Mouse (Mus musculus): ENCODE measurements around the gene Tmem247. TPM values are rescaled to one million over a fixed set of nuclear protein-coding genes. Genes with fewer than 3 reads are reported as not detected.

Tmem247 gene
- polyA plus RNA-seq, 1 experiment from 2014 or later = not detected

DNA sequence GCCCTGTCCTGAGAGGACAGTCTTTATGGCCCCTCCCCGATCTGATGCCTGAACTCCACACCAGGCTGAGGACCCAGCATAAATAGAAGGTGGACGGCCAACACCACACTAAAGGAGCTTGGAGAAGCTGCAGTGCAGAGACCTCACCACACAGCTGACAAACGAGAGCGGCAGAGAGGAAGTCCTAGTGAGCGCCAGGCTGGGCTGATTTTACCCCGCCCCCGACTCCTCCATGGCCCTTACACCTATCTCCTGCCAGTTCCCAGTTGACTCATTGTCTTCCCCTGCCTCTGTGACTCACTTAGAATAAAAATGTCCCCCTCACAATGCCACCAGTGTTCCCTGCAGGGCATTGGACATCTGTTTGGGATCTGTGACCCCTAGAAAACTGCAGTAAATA lies 13.6 kb upstream of the Tmem247 start:
- H3K9ac ChIP-seq = no peak overlapping the region
- H3K27me3 ChIP-seq (replicated peaks) = no peaks in the 10 kb centered on the region
- no peak overlapping the region for H3K27ac ChIP-seq
- no peaks in the 10 kb centered on the region for H3K9me3 ChIP-seq
- WGBS = 30% methylated on average over 7 of the region's 7 CpGs
- no peak for ATAC-seq (ENCODE audit: insufficient read depth, low FRiP score, low read depth)
- H3K4me3 ChIP-seq (replicated peaks) = no peak overlapping the region
- no peak overlapping the region for H3K4me2 ChIP-seq
- H3K4me1 ChIP-seq = peaks cover 15% of the 10 kb centered on the region; the same call in 1 of the 2 replicates
- no peaks in the 10 kb centered on the region for H3K36me3 ChIP-seq

- Histone ChIP-seq H3K9ac (no peak overlapping the region), H3K27me3 (replicated peaks) (0 out of 2 replicates have a peak, but pooled peaks cover 2% of the 10 kb centered on the region), H3K4me3 (replicated peaks) (no peak overlapping the region), H3K4me2 (no peak overlapping the region), H3K36me3 (no peaks in the 10 kb centered on the region), H3K27ac (no peak overlapping the region), H3K9me3 (no peaks in the 10 kb centered on the region), H3K4me1 (peaks cover 15% of the 10 kb centered on the region; the same call in 1 of the 2 replicates)
- WGBS = 73% methylated on average over 3 of the region's 3 CpGs
- no peak for ATAC-seq (ENCODE audit: insufficient read depth, low FRiP score, low read depth)
Measured at GRCm38 (mm10) chr17:86904206-86904605, 12.9 kb upstream of the Tmem247 start.

- Histone ChIP-seq H3K27me3 (replicated peaks) (0 out of 2 replicates have a peak, but pooled peaks cover 4% of the 10 kb centered on the region), H3K9ac (no peak overlapping the region), H3K4me3 (replicated peaks) (no peak overlapping the region), H3K4me1 (peaks cover 15% of the 10 kb centered on the region; the same call in 1 of the 2 replicates), H3K27ac (peak overlapping the region; percentile 70; the same call in 1 of the 2 replicates), H3K4me2 (peak overlapping the region; percentile 32; the same call in 1 of the 2 replicates), H3K36me3 (no peaks in the 10 kb centered on the region), H3K9me3 (no peaks in the 10 kb centered on the region)
- 24% methylated on average over 19 of the region's 19 CpGs for WGBS
- ATAC-seq (ENCODE audit: insufficient read depth, low FRiP score, low read depth) = peak; percentile 70
Measured at GRCm38 (mm10) chr17:86905297-86906135, 11.6 kb upstream of the Tmem247 start.

DNA sequence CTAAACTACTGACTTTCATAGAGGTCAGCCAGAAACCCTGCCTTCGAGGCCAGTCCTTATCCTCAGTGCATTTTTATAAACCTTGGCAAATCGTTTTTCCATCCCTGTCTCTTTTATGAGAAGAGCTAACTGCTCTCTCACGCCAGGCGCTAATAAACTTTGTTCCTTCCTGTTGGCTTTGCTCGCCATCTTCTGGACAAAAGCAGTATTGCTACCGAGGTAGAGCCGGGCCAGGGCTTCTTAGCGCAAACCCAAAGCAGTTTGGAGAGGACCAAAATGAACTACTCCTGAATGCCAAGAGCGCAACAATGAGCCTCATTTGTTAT lies 11.0 kb upstream of the Tmem247 start:
- peak overlapping the region; percentile 32; the same call in 1 of the 2 replicates for H3K4me2 ChIP-seq
- WGBS = 4% methylated on average over 9 of the region's 9 CpGs
- no peak for ATAC-seq (ENCODE audit: insufficient read depth, low FRiP score, low read depth)
- peak overlapping the region; percentile 70; the same call in 1 of the 2 replicates for H3K27ac ChIP-seq
- H3K4me1 ChIP-seq = peaks cover 15% of the 10 kb centered on the region; the same call in 1 of the 2 replicates
- H3K4me3 ChIP-seq (replicated peaks) = no peak overlapping the region
- H3K36me3 ChIP-seq = no peaks in the 10 kb centered on the region
- 0 out of 2 replicates have a peak, but pooled peaks cover 4% of the 10 kb centered on the region for H3K27me3 ChIP-seq (replicated peaks)
- no peaks in the 10 kb centered on the region for H3K9me3 ChIP-seq
- no peak overlapping the region for H3K9ac ChIP-seq

GRCm38 (mm10) chr17:86906601-86907000 lies 10.5 kb upstream of the Tmem247 start:
- Histone ChIP-seq H3K4me1 (peaks cover 15% of the 10 kb centered on the region; the same call in 1 of the 2 replicates), H3K9me3 (no peaks in the 10 kb centered on the region), H3K9ac (no peak overlapping the region), H3K36me3 (no peaks in the 10 kb centered on the region), H3K27me3 (replicated peaks) (0 out of 2 replicates have a peak, but pooled peaks cover 4% of the 10 kb centered on the region), H3K4me2 (no peak overlapping the region), H3K27ac (no peak overlapping the region), H3K4me3 (replicated peaks) (no peak overlapping the region)
- WGBS = 30% methylated on average over 6 of the region's 6 CpGs
- no peak for ATAC-seq (ENCODE audit: insufficient read depth, low FRiP score, low read depth)

GRCm38 (mm10) chr17:86907092-86907491 lies 10.1 kb upstream of the Tmem247 start:
- H3K4me1 ChIP-seq = peaks cover 15% of the 10 kb centered on the region; the same call in 1 of the 2 replicates
- H3K9me3 ChIP-seq = no peaks in the 10 kb centered on the region
- no peak overlapping the region for H3K4me3 ChIP-seq (replicated peaks)
- WGBS = 87% methylated on average over 3 of the region's 3 CpGs
- no peaks in the 10 kb centered on the region for H3K36me3 ChIP-seq
- no peak overlapping the region for H3K27ac ChIP-seq
- no peak overlapping the region for H3K9ac ChIP-seq
- 0 out of 2 replicates have a peak, but pooled peaks cover 4% of the 10 kb centered on the region for H3K27me3 ChIP-seq (replicated peaks)
- no peak overlapping the region for H3K4me2 ChIP-seq
- ATAC-seq (ENCODE audit: insufficient read depth, low FRiP score, low read depth) = no peak

DNA sequence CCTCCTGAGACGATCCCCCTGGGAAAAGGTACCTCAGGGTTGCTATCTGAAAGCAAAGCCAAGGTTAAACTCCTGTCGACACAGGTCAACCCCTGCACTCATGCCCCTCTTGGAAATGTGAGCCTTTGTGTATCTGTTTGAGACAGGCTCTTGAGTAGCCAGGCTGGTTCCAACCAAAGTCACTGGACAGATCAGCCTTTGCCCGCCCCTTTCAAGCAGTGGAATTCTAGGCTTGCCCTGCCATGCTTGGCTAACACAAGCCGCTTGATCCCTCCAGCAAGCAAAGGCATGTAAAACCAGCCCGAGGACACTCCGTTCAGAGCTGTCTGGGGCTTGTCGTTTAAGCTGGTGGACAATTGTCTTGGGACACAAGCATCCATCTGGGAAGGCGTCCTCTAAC lies 8.8 kb upstream of the Tmem247 start:
- ATAC-seq (ENCODE audit: insufficient read depth, low FRiP score, low read depth) = no peak
- Histone ChIP-seq H3K4me2 (no peak overlapping the region), H3K27me3 (replicated peaks) (0 out of 2 replicates have a peak, but pooled peaks cover 4% of the 10 kb centered on the region), H3K4me3 (replicated peaks) (no peak overlapping the region), H3K36me3 (no peaks in the 10 kb centered on the region), H3K4me1 (peaks cover 15% of the 10 kb centered on the region; the same call in 1 of the 2 replicates), H3K9me3 (no peaks in the 10 kb centered on the region), H3K27ac (no peak overlapping the region), H3K9ac (no peak overlapping the region)
- 60% methylated on average over 8 of the region's 8 CpGs for WGBS

GRCm38 (mm10) chr17:86909733-86910495 lies 7.2 kb upstream of the Tmem247 start:
- Histone ChIP-seq H3K4me1 (0 out of 2 replicates have a peak, but pooled peaks cover 11% of the 10 kb centered on the region), H3K4me3 (replicated peaks) (no peak overlapping the region), H3K27ac (no peak overlapping the region), H3K36me3 (no peaks in the 10 kb centered on the region), H3K27me3 (replicated peaks) (0 out of 2 replicates have a peak, but pooled peaks cover 4% of the 10 kb centered on the region), H3K9me3 (no peaks in the 10 kb centered on the region), H3K9ac (no peak overlapping the region), H3K4me2 (no peak overlapping the region)
- WGBS = 70% methylated on average over 14 of the region's 14 CpGs
- ATAC-seq (ENCODE audit: insufficient read depth, low FRiP score, low read depth) = no peak

DNA sequence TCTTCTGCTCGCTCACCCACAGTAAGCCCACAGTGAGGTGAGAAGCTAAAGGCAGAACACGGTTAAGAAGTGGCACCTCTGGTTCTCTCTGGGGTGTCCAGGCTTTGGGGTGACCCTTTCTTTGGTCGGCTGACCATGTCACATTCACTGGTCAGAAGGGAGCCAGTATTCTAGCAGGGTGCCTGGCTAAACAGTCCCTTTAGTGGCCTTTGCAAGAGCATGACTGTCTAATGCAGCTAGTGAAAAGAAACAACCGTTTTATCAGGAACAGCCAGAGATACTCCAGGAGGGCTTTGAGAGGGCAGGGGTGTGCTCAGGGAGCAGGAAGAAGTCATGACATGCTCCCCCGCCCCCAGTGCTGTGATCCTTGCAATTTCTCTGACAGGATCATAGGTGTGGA lies 5.9 kb upstream of the Tmem247 start:
- no peak overlapping the region for H3K4me2 ChIP-seq
- 59% methylated on average over 5 of the region's 5 CpGs for WGBS
- H3K9ac ChIP-seq = no peak overlapping the region
- H3K36me3 ChIP-seq = no peaks in the 10 kb centered on the region
- 0 out of 2 replicates have a peak, but pooled peaks cover 4% of the 10 kb centered on the region for H3K27me3 ChIP-seq (replicated peaks)
- H3K9me3 ChIP-seq = no peaks in the 10 kb centered on the region
- no peak for ATAC-seq (ENCODE audit: insufficient read depth, low FRiP score, low read depth)
- H3K4me3 ChIP-seq (replicated peaks) = no peak overlapping the region
- no peak overlapping the region for H3K27ac ChIP-seq
- no peaks in the 10 kb centered on the region for H3K4me1 ChIP-seq

DNA sequence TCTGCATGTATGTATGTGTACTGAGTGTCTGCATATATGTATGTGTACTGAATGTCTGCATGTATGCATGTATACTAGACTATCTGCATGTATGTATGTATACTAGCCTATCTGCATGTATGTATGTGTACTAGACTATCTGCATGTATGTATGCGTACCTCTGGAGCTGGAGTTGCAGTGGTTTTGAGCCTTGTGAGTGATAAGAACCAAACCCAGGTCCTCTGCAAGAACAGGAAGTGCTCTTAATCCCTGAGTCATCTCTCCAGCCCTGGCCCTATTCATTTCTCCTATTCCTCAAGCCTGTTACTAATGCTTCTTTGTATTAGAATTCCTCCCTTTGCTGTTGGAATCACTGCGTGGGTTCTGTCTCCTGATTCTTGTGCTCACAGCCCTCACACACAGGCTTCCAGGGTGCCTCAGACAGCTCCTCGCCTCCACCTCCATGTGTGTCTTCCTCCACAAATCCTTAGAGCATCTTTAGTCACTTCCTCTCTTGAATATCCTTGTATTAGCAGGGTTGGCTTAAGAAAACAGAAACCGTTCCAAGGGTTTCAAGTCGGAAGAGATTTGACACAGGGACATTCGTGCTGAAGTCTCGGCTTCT lies 4.0 kb upstream of the Tmem247 start:
- Histone ChIP-seq H3K9ac (no peak overlapping the region), H3K36me3 (no peaks in the 10 kb centered on the region), H3K4me1 (no peaks in the 10 kb centered on the region), H3K4me2 (no peak overlapping the region), H3K27ac (no peak overlapping the region), H3K27me3 (replicated peaks) (0 out of 2 replicates have a peak, but pooled peaks cover 4% of the 10 kb centered on the region), H3K9me3 (no peaks in the 10 kb centered on the region), H3K4me3 (replicated peaks) (no peak overlapping the region)
- no peak for ATAC-seq (ENCODE audit: insufficient read depth, low FRiP score, low read depth)
- 71% methylated on average over 7 of the region's 7 CpGs for WGBS

DNA sequence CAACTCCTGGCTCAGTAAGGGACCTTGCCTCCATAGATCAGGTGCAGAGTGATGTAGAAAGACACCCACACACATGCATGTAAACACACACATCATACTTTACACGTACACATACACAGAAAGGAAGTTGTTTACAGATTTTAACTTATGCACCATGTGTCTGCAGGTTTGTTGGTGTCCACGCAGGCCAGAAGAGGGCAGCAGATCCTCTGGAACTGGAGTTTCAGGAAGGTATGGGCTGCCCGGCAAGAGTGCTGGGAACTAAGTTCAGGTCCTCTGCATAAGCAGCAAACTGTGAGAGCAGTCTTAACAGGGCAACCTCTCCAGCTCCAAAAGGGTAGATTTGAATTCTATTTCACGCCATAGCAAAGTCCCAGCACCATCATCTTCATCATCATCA lies 1.6 kb upstream of the Tmem247 start:
- 70% methylated on average over 4 of the region's 4 CpGs for WGBS
- Histone ChIP-seq H3K4me1 (no peaks in the 10 kb centered on the region), H3K27ac (no peak overlapping the region), H3K27me3 (replicated peaks) (no peaks in the 10 kb centered on the region), H3K4me2 (no peak overlapping the region), H3K4me3 (replicated peaks) (no peak overlapping the region), H3K9me3 (no peaks in the 10 kb centered on the region), H3K36me3 (no peaks in the 10 kb centered on the region), H3K9ac (no peak overlapping the region)
- ATAC-seq (ENCODE audit: insufficient read depth, low FRiP score, low read depth) = no peak
